Mouse (Mus musculus) frontal cortex, postnatal 36 days (tissue): ENCODE measurements at regions not wholly inside any gene's neighbourhood (a gene's known extent, or its start where the extent isn't known, plus 50 kb on each side); places are given as distances from the start of the nearest gene placed in this dataset.

Source experiments
- DNase-seq, 2 experiments: peaks; one replicate each; pipeline ENCODE4 v3.0.0; 2022; ENCODE audit warnings: low spot score in 2 of 2

DNA sequence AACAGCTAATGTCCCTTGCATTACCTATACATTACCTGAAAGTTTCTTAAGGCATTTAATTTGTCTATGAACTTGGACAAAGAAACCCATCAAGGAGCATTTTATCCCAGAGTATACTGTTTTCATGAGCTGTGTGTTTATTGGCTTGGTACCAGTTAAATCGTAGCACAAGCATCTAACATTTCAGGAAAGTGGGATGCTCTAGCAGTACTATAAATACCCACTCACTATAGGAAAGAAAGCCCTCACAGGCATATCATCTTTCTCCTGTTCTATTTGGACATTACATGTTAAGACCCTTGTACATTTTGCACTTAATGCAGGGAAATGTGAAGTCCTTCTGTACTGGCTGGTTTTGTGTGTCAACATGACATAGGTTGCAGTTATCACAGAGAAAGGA lies 163.9 kb downstream of the Ptprc start:
- DNase-seq = no peak

DNA sequence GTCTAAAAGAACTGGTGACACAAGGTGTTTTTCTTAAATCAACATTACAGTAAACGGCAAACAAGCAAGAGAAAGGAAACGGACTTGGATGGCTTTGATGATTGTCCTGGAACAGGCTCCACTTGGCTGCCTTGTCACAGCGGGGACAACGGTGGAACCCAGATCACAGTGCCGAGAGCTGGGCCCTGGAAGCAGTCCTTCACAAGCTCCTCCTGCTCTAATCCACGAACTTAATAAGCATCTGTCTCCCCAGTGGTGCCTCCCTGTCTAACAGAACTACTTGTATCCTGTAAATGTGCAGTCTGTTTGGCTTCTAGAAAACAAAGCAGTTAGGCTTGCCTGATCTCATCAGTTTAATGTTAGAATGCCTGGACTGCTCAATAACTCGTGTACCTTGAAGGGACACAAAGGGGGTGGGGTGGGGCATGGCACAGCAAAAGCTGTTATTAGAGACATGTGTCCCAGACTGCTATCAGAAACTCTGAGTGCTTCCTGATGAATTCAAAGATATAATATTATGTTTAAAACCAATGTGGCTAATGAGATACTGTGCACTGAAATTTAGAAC lies 164.5 kb downstream of the Ptprc start:
- no peak for DNase-seq

DNA sequence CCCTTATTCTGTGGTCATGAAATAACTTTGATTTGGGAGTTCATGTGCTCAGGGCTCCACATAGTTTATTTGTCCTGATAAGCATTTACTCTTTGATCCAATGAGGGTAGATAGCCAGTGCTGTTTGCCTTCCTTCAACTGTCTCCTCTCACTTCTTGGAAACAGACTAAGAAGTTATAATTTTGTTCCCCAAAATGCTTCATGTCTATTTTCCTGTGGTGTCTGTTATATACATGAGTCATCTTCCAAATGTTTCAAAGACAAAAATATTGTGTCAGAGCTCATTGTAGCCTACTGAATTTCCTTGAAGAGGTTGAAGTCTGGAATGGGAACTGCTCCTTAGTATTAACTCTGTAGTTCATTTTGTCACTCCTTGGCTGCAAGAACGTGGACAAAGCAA lies 168.7 kb downstream of the Ptprc start:
- no peak for DNase-seq

DNA sequence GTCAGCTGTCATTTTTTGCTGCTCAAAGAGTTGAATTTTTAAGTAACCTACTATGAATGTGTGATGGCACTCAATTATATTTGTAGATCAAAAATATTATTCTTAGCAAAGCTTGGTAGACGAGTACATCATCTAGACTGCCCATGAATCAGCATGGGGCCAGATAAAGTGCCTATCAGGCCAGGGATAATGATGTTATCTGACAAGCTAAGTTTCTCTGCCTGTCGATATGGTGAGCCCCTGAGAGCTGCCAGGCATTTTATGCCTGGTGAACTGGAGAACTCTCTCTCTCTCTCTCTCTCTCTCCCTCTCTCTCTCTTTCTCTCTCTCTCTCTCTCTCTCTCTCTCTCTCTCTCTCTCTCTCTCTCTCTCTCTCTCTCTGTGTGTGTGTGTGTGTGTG lies 171.2 kb downstream of the Ptprc start:
- DNase-seq = no peak

DNA sequence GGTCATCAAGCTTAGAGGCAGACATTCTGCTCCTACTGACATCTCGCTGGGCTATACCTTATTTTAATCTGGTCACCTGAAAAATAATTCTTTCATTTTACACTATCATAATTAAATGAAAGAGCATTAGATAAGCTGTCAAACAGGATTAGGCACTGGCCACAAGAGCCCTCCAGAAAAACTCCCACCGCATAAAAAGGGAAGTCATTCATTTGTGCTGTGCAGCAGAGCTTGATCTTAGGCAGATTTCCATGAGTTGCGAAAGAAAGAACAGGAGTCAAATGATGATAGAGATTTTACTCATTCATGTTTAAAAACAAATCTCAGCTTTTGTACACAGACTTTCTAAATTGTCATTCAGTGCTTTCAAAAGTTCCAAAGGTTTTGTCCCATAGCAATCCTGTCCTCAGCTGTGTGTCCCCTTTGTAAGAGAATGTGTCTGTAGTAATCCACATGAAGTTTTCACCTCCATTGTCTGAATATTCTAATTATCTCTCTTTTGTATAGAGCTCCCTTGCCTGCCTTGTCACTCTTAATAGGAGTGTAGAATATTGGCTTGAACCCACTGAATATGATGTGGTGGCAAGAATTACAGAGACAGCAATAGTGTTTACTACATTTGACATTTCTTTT lies 176.1 kb downstream of the Ptprc start:
- DNase-seq = no peak

DNA sequence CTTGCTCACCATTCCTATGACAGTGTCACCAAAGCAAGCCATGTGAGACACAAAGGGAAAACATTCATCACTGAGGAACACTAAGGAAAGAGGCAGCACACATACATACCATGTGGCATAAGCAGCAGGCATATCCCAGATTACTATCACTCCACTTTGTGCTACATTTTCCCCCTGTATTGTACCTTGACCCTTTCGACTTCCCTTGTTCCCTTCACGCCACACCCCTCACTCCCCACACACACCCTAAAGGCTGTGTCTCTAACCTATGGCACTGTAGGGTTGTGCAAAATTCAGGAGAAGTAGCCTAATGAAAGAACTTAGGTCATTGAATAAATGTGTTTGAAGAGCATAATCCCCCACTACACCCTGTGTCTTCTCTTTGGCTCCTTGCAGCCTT lies 179.5 kb downstream of the Ptprc start:
- no peak for DNase-seq

DNA sequence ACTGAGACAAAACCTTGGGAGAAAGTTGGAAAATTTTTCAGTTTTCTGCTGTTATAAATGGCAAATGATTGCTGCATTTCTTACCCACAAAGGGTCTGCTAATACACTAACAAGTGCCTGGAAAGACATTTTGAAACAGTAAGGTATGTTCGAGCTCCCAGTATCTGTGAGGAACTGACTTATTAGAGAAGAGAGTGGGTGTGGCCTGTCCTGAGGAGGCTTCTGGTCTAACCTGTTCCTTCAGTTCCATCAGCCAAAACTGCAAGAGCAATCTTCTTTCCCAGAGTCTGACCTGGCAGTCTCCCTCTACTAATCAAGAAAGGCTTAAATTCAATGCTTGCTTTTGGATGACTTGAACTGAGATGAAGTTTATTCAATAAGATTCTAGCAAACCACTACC lies 183.6 kb downstream of the Ptprc start:
- DNase-seq = no peak

DNA sequence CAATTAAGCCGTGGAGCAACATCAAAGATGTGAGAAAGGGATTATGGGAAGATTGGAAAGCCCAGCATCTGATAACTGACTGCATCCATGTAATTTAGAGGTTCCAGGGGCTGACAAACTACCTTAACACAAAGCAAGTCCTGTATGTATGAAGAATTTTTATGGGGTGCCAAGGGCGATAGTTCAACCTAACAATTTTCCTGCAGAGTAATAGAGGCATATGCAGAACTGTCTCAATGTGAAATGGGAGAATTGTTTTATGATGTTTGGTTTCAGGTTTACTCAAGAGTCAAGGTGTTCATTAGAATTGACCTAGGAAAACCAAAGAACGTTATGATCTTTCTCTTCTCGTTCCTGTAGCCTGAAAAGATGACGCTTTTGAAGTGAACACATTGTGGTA lies 184.1 kb downstream of the Ptprc start:
- no peak for DNase-seq

DNA sequence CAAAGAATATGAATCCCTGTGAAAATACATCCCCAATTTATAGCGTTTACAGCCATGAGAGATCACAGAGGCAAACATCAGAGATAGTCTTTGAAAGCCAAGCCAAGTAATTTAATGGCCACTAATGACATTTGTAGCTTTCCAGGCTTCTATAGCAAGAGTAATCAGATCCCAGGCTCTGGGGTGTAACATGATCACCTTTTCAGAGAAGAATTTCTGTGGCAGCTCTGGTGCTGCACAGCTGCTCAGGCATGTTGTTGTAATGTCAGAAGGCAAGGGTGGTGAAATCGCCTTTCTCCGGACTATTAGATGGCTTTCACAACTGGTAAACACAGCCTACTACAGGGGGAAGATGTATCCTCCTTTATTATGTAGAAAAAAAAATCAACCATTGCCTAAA lies 202.1 kb downstream of the Ptprc start:
- DNase-seq = no peak

DNA sequence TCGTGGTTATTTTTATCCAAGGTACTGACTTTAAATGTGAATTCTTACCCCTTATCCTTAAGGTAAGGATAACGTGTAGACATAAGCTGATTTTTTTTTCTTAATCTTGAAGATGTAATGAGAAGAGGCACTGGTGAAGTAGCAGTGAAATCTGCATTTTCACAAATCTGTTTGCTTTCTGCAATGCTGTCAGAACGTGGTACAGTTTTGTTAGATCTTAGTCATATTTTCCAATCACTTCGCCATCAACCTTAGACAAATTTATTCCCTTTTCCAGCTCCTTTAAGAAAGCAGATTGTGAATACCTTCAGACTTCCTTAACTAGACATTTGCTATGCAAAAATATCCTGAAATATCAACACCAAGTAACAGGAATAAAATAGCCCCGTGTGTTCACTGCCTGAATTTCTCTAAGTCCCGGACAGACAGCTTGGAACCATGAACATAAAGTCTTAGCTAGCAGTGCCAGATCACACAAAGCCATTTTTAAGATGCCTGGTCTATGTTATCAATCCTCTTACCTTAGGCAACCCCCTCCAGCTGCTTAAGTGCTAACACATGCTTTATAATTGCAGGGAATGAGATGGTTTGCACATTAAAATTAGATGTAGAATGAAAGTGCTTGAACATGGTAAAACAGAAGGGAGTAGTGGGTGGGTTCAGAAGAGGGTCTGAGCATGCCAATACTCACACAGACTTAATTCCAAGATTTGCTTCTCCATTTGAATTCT lies 202.7 kb downstream of the Ptprc start:
- peak in 1 of 2 experiments; percentile 60 for DNase-seq

DNA sequence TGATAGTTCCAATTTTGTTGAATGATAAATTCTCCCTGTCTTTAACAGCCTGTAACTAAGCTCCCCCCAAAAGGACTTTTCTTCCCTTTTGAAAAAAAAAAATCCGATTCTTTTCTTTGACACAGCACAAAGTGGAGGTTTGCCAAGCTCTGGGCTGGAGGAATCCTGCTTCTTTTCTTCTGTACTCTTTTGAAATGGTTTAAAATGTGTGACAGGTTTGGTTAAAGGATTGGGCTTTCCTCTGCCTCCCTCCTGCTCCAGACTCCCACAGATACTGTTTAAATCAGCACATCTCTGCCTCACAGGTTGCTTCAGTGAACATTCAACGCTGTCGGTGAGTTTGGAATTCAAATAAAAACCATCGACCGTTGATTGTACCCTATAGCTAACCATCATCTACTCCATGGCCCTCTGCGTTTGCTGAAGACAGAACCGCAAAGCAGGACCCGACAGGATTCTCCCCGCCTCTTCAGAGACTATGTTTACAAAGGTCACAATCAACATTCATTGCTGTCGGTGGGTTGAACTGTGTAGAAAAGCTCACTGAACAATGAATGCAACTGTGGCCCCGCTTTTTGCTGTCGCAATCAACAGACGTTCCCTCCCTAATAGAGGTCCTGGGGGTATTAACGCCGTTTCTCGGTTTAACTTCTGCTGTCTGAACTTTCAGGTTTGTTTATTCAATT lies 209.2 kb downstream of the Ptprc start:
- DNase-seq = peak; percentile 36 to 53

DNA sequence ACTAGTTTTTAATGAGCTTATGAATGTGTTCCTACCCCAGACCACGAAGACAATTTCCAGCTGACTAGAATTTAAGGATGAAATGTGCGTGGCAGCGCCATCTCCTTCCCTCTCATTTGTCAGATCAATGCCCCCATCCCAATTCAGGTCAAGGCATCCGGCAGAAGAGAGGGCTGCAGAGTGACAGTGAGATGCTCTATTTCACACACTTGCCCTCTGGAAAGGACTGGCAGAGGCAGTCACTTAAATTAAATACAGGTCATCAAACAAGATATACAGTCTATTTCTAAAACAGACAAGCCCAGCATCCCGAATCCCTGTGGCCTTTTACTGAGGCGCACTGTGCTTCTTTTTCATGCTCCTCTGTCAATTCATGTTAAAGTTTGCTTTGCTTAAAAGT lies 211.9 kb downstream of the Ptprc start:
- no peak for DNase-seq

DNA sequence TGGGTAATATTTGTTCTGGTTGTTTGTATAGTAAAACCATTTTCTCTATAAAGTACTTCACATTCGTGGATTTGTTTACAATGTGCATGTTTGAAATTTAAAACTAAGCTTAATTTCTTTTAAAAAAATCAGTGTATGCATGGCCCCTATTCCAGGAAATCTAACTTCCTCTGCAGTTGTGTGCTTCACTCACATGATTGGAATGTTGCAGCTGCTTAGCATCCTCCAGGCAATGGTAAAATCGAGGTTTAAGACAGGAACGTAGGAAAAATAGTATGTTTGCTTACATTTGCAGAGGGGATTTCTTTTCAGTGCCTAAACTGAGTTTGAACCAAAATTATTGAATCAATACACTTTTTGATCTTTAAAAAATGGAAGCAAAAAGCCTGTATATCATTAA lies 217.5 kb downstream of the Ptprc start:
- DNase-seq = no peak

DNA sequence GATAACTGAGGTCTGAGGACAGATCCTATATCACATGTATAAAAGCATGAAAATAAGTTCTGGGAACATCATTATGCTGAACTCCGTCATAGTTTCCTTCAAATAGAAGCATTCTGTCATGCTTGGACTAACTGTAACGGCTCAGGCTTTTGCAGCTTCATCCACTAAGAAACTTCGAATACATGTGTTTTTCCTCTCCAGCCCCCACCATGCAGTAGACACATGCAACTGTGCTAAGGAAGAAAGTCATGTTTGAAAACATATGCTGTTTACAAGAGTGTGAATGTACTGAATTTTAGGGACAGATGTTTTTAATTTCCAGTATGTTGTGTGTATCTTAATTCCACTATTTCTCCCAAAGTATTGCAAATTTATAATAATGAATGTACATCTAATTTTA lies 219.5 kb downstream of the Ptprc start:
- DNase-seq = no peak

DNA sequence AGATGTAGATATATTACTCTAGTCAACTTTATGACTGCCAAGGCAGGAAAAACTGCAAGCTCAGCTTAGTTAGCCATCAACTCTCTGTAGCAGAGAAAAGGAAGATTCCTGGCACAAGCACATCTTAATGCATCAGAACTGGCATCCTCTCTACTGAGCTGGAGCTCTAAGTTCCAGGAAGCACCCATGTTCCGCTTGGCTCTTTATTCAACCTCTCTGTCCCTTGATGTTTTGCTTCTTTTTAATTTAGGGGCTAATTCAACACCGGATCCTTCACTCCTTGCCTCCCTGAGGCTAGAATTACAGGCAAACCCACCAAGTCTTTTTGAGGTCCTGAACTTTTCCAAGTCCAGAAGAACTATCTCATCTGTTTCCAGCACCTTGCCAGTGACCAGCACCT lies 220.4 kb downstream of the Ptprc start:
- DNase-seq = no peak

DNA sequence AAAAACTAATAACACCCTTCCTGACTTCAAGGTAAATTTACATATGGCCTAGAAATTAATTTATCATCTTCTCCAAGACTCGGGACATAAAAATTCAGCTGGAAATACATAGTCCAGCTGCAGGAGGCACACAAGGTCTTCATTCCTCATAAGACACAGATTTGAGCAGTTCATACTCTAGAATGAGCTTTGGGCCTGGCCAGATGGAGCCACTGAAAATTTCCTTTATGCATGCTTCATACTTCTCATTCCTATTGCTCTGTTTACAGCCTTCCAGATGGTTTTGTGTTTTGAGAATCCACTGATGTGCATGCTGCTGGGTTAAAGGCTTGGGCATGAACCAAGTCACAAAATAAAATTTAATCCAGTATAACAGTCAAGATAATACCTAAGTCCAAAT lies 222.1 kb downstream of the Ptprc start:
- DNase-seq = no peak

DNA sequence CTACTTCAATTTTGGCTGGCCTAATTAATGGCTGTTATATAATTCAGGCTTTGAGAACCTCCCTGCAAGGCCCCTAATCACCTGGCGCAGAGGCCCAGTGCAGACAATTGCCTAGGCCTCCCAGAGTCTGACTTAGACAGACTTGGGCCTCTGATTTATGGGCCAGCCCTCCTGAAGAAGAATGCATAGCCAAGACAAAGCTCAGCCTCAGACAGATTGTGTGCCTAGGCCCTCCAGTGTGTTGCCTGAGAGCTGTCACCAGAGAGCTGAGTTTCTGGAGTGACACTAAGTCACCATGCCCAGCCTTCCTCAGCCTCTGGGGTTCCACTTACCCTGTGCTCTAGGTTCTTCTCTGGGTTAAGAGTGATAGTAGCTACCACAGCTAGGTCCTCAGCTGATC lies 222.7 kb downstream of the Ptprc start:
- DNase-seq = no peak

DNA sequence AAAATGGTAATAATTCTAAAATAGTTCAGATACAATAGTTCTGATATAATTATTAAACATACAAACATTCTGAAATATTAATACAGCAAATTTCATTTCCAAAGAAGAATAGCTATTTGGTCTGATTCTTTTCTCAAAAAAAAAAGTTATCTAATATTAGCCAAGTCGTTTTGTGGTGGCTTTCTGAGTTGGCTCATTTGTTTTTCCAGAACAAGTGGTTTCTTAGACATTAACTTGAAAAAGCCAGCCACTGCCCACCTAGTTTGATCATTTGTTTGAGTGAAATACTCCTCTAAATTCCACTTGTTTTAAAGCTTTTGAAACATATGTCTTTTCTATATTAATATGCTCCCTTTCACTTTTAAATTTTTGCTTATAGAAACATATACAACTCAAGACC lies 227.6 kb downstream of the Ptprc start:
- no peak for DNase-seq

DNA sequence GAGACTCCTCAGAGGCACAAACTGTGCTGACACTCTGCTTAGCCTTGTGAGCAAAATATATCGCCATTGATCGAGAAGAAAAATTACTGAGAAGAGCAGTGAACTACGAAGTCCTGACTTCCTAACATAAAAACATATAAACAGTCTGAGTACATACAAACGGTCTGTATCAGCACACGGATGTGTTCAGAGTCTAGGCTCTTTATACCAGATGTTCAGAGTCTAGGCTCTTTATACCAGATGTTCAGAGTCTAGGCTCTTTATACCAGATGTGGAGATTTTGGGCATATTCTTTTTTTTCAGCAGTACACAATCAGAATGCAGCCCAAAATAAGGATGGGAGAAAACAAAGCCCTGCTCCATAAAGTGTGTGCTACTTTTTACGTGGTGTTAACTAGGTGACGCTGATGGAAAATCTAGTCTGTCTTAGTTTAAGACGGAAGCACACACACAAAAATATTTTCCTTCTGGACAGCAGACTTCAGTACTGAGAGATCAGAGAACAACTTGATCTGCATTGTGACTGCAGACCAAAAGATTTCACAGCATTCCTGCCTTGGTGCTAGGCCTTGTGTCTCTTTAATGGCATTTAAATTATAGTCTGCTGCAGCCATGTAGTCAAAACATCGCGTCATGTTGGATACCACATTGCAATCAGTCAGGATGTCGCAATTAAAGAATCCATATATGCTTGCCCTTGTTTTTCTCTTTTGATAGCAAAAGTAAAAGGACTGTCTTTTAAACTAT lies 233.6 kb downstream of the Ptprc start:
- no peak for DNase-seq

DNA sequence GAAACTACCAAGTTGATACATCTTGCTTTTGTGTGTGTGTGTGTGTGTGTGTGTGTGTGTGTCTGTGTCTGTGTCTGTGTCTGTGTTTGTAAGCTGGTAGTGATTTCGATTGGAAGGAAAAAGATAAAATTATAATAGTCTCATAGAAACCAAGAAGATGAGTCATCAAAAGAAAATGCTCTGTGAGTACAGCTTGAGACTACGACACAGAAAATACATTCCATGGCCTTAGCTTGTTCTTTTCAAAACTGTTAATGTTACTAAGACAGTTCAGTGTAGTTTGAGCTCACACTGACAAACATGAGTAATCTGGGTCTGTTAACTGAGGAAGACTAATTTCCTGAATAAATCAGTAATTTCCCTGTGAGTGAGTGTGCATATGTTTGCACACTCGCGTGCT lies 239.8 kb downstream of the Ptprc start:
- no peak for DNase-seq

DNA sequence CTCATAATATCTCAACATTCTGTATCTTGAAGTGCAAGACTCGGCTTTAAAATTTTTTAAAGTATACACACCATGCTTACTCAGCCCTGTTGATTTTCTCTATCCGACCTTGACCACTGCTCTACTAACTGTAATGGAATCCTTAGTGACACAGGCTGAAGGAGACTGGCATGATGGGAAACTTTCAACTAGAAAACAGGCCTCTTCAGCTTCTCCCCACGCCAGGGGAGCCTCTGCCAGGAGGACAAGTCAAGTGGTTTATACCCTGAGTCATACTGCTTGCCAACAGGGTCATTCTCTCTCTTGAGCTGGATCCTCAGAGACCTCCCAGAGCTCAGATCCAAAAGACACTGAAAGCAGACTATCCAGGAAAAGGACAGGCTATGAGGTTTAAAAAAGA lies 245.7 kb downstream of the Ptprc start:
- no peak for DNase-seq

DNA sequence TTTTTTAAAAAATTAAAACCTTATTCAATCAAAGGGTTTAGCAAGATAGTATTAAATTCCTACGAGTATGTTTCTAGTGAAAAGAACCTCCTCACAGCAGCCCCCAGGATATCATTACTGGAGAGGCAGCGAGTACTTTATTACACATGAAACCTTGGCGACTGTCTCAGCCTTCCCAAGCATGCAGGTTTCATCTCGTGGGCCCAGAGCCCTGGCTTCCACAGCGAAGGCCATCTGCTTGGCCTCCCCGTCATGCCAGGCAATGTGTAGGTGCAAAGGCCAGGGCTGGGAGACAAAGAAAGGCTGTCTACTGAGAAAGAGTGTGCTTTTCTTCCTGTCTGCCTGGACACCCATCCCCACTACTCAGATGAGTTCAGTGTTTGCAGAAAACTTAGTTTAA lies 247.0 kb downstream of the Ptprc start:
- DNase-seq = no peak
